Mouse (Mus musculus): ENCODE results near the gene Olfr1395. TPM values are rescaled to one million over a fixed set of nuclear protein-coding genes. Genes with fewer than 3 reads are reported as not detected.
"Not testable (repeated sequence)": the region's sequence is repeated elsewhere in the genome, so short reads cannot be mapped to it uniquely, and the experiment has no call there.

The Olfr1395 gene
- polyA plus RNA-seq, 1 experiment, result not detected

- no peak overlapping the region for H3K4me3 ChIP-seq (replicated peaks; ENCODE audit: extremely low read depth, low read depth, low read length)
- WGBS, result 11% methylated on average over 50 of the region's 50 CpGs
- H3K4me1 ChIP-seq (ENCODE audit: control insufficient read depth, insufficient read depth, low read length), result no peaks in the 10 kb centered on the region; the same call in 1 of the 2 replicates
- no peak for DNase-seq
- no peak for TF ChIP-seq POLR2A (IDR thresholded peaks at IDR 0.05; ENCODE audit: borderline replicate concordance, extremely low read depth, low read depth, low read length)
- no peak for TF ChIP-seq CTCF (IDR thresholded peaks at IDR 0.05; ENCODE audit: insufficient read depth, low read length)
These were observed 27.0 kb downstream of the Olfr1395 start for GRCm38 (mm10) chr11:49168839-49169611.

GRCm38 (mm10) chr11:49170576-49170975 is 28.5 kb downstream of the Olfr1395 start:
- 87% methylated on average over 4 of the region's 4 CpGs for WGBS
- TF ChIP-seq POLR2A (IDR thresholded peaks at IDR 0.05; ENCODE audit: borderline replicate concordance, extremely low read depth, low read depth, low read length), result no peak
- TF ChIP-seq CTCF (IDR thresholded peaks at IDR 0.05; ENCODE audit: insufficient read depth, low read length), result no peak
- DNase-seq, result no peak

GRCm38 (mm10) chr11:49175345-49175744 is 33.3 kb downstream of the Olfr1395 start:
- H3K4me1 ChIP-seq (ENCODE audit: control insufficient read depth, insufficient read depth, low read length), result no peaks in the 10 kb centered on the region; the same call in 1 of the 2 replicates
- no peak for DNase-seq
- TF ChIP-seq CTCF (IDR thresholded peaks at IDR 0.05; ENCODE audit: insufficient read depth, low read length), result no peak
- no peak for TF ChIP-seq POLR2A (IDR thresholded peaks at IDR 0.05; ENCODE audit: borderline replicate concordance, extremely low read depth, low read depth, low read length)
- 80% methylated on average over 8 of the region's 8 CpGs for WGBS
- no peak overlapping the region for H3K4me3 ChIP-seq (replicated peaks; ENCODE audit: extremely low read depth, low read depth, low read length)

More at GRCm38 (mm10) chr11:49170576-49170975, 28.5 kb downstream of the Olfr1395 start:
- no peaks in the 10 kb centered on the region; the same call in 1 of the 2 replicates for H3K4me1 ChIP-seq (ENCODE audit: control insufficient read depth, insufficient read depth, low read length)
- H3K4me3 ChIP-seq (replicated peaks; ENCODE audit: extremely low read depth, low read depth, low read length), result no peak overlapping the region

- not testable (repeated sequence) for H3K4me1 ChIP-seq (ENCODE audit: control insufficient read depth, insufficient read depth, low read length); DNase-seq; H3K4me3 ChIP-seq (replicated peaks; ENCODE audit: extremely low read depth, low read depth, low read length)
- WGBS, result 69% methylated on average over 4 of the region's 4 CpGs
These were observed 34.1 kb downstream of the Olfr1395 start for GRCm38 (mm10) chr11:49176047-49176779.

- H3K4me3 ChIP-seq (replicated peaks; ENCODE audit: extremely low read depth, low read depth, low read length), result no peak overlapping the region
- 55% methylated on average over 1 of the region's 1 CpGs for WGBS
- no peak for TF ChIP-seq CTCF (IDR thresholded peaks at IDR 0.05; ENCODE audit: insufficient read depth, low read length)
- no peak for TF ChIP-seq POLR2A (IDR thresholded peaks at IDR 0.05; ENCODE audit: borderline replicate concordance, extremely low read depth, low read depth, low read length)
These were observed 41.1 kb downstream of the Olfr1395 start for GRCm38 (mm10) chr11:49183172-49183571.

GRCm38 (mm10) chr11:49186452-49186851 is 44.4 kb downstream of the Olfr1395 start:
- DNase-seq, result no peak
- TF ChIP-seq POLR2A (IDR thresholded peaks at IDR 0.05; ENCODE audit: borderline replicate concordance, extremely low read depth, low read depth, low read length), result no peak
- no peak for TF ChIP-seq CTCF (IDR thresholded peaks at IDR 0.05; ENCODE audit: insufficient read depth, low read length)
- no peak overlapping the region for H3K4me3 ChIP-seq (replicated peaks; ENCODE audit: extremely low read depth, low read depth, low read length)
- WGBS, result 76% methylated on average over 6 of the region's 6 CpGs
- H3K4me1 ChIP-seq (ENCODE audit: control insufficient read depth, insufficient read depth, low read length), result no peaks in the 10 kb centered on the region

More at GRCm38 (mm10) chr11:49183172-49183571, 41.1 kb downstream of the Olfr1395 start:
- DNase-seq, result no peak
- H3K4me1 ChIP-seq (ENCODE audit: control insufficient read depth, insufficient read depth, low read length), result no peaks in the 10 kb centered on the region

GRCm38 (mm10) chr11:49186955-49187488 is 44.9 kb downstream of the Olfr1395 start, which contains the start of gene Btnl9:
Gene Btnl9, minus strand, starts transcription at chr11:49187159.
- no peak within 1 kb of the TSS for H3K4me3 ChIP-seq (replicated peaks; ENCODE audit: extremely low read depth, low read depth, low read length)
- TF ChIP-seq POLR2A (IDR thresholded peaks at IDR 0.05; ENCODE audit: borderline replicate concordance, extremely low read depth, low read depth, low read length) (no peak), CTCF (IDR thresholded peaks at IDR 0.05; ENCODE audit: insufficient read depth, low read length) (no peak)
- no peaks in the 10 kb centered on the region for H3K4me1 ChIP-seq (ENCODE audit: control insufficient read depth, insufficient read depth, low read length)
- DNase-seq, result no peak
- 48% methylated on average over 8 of the region's 8 CpGs for WGBS

- 70% methylated on average over 10 of the region's 10 CpGs for WGBS
- no peaks in the 10 kb centered on the region for H3K4me1 ChIP-seq (ENCODE audit: control insufficient read depth, insufficient read depth, low read length)
- TF ChIP-seq POLR2A (IDR thresholded peaks at IDR 0.05; ENCODE audit: borderline replicate concordance, extremely low read depth, low read depth, low read length), result no peak
- TF ChIP-seq CTCF (IDR thresholded peaks at IDR 0.05; ENCODE audit: insufficient read depth, low read length), result no peak
- no peak overlapping the region for H3K4me3 ChIP-seq (replicated peaks; ENCODE audit: extremely low read depth, low read depth, low read length)
- no peak for DNase-seq
These were observed 45.6 kb downstream of the Olfr1395 start for GRCm38 (mm10) chr11:49187701-49188100.

GRCm38 (mm10) chr11:49189737-49190136 is 47.7 kb downstream of the Olfr1395 start:
- TF ChIP-seq CTCF (IDR thresholded peaks at IDR 0.05; ENCODE audit: insufficient read depth, low read length), result peak; percentile 40; the same call in 1 of the 2 replicates
- TF ChIP-seq POLR2A (IDR thresholded peaks at IDR 0.05; ENCODE audit: borderline replicate concordance, extremely low read depth, low read depth, low read length), result no peak
- Histone ChIP-seq H3K4me1 (ENCODE audit: control insufficient read depth, insufficient read depth, low read length) (no peaks in the 10 kb centered on the region), H3K4me3 (replicated peaks; ENCODE audit: extremely low read depth, low read depth, low read length) (no peak overlapping the region)
- WGBS, result 1% methylated on average over 7 of the region's 7 CpGs
- DNase-seq, result peak; percentile 66

All from lung, adult 2 months (tissue).